Mouse (Mus musculus): Measurements from ENCODE around the gene Ceacam18.

Ceacam18 gene

GRCm38 (mm10) chr7:43634500-43634899 lies at the start of gene Ceacam18:
Gene Ceacam18 (plus strand): TSS chr7:43634707.
- ChIA-PET POLR2A (interaction anchor here in 3 of 4 experiments (0.6 to 1.4 kb wide), 10 partner anchors 9 to 41 kb away, joined by 3 to 5 read pairs (median 3); no protein-coding TSS in a partner anchor), CTCF (interaction anchor here in 1 of 4 experiments (1.2 kb wide), 1 partner anchor 10 kb away, joined by 3 read pairs; no protein-coding TSS in a partner anchor)

GRCm38 (mm10) chr7:43584790-43585189 lies 49.7 kb upstream of the Ceacam18 start:
- ChIA-PET CTCF (interaction anchor here in 3 of 4 experiments (0.7 to 1.2 kb wide), 5 partner anchors 18 to 90 kb away, joined by 3 to 4 read pairs (median 3); no protein-coding TSS in a partner anchor), POLR2A (interaction anchor here in 2 of 4 experiments (0.6 to 1.7 kb wide), 6 partner anchors 11 to 276 kb away, joined by 3 to 4 read pairs (median 3); partner anchors contain the start of genes Ctu1 (in 1 of the 2) and Zfp658 (in 1 of the 2))

- ChIA-PET POLR2A (interaction anchor here in 2 of 4 experiments (0.7 to 2.8 kb wide), 9 partner anchors 9 to 47 kb away, joined by 3 to 10 read pairs (median 3); partner anchors contain the start of genes Zfp719 (in 2 of the 2) and Ceacam18 (in 1 of the 2)), CTCF (interaction anchor here in 2 of 4 experiments (1.0 kb wide), 2 partner anchors 18 to 315 kb away, joined by 3 to 4 read pairs; no protein-coding TSS in a partner anchor)
Measured at GRCm38 (mm10) chr7:43601884-43602283, 32.6 kb upstream of the Ceacam18 start.

- ChIA-PET CTCF (interaction anchor here (0.6 to 2.0 kb wide), 5 partner anchors 23 to 870 kb away, joined by 3 to 9 read pairs (median 3); no protein-coding TSS in a partner anchor), POLR2A (interaction anchor here (0.5 to 4.7 kb wide), 56 partner anchors 9 to 1609 kb away, joined by 3 to 29 read pairs (median 4); partner anchors contain the start of genes Zfp719 (in 3 of the 4), Ctu1 (in 2 of the 4), 1700028J19Rik (in 1 of the 4) and 2410002F23Rik (in 1 of the 4))
Measured at GRCm38 (mm10) chr7:43606896-43607742, 27.4 kb upstream of the Ceacam18 start, which contains the start of gene Zfp819. Gene Zfp819 (plus strand): TSS chr7:43607169.

GRCm38 (mm10) chr7:43607743-43608287 lies 26.7 kb upstream of the Ceacam18 start:
- ChIA-PET CTCF (interaction anchor here (0.6 to 2.0 kb wide), 5 partner anchors 24 to 870 kb away, joined by 3 to 9 read pairs (median 3); no protein-coding TSS in a partner anchor), POLR2A (interaction anchor here (0.5 to 4.7 kb wide), 68 partner anchors 9 to 983 kb away, joined by 3 to 29 read pairs (median 4); partner anchors contain the start of genes Zfp719 (in 4 of the 4), Ctu1 (in 2 of the 4), 1700028J19Rik (in 1 of the 4) and 2410002F23Rik (in 1 of the 4))

- CTCF ChIA-PET: interaction anchor here in 3 of 4 experiments (0.6 to 2.0 kb wide), 5 partner anchors 23 to 655 kb away, joined by 3 to 9 read pairs (median 3); no protein-coding TSS in a partner anchor
Measured at GRCm38 (mm10) chr7:43608316-43608824, 26.1 kb upstream of the Ceacam18 start.

GRCm38 (mm10) chr7:43613816-43614551 lies 20.5 kb upstream of the Ceacam18 start:
- POLR2A ChIA-PET: interaction anchor here in 1 of 4 experiments (0.6 kb wide), 1 partner anchor 746 kb away, joined by 3 read pairs; no protein-coding TSS in a partner anchor
- CTCF ChIA-PET: no interaction called here

More at GRCm38 (mm10) chr7:43608316-43608824, 26.1 kb upstream of the Ceacam18 start:
- POLR2A ChIA-PET: interaction anchor here (0.6 to 4.7 kb wide), 61 partner anchors 8 to 982 kb away, joined by 3 to 29 read pairs (median 5); partner anchors contain the start of genes Zfp719 (in 4 of the 4), Ctu1 (in 2 of the 4), 1700028J19Rik (in 1 of the 4) and 2410002F23Rik (in 1 of the 4)

GRCm38 (mm10) chr7:43622927-43623326 lies 11.6 kb upstream of the Ceacam18 start:
- POLR2A ChIA-PET: interaction anchor here in 2 of 4 experiments (0.8 to 3.0 kb wide), 4 partner anchors 11 to 968 kb away, joined by 3 to 26 read pairs (median 3); partner anchors contain the start of genes Kcnc3 (in 1 of the 2) and Zfp819 (in 1 of the 2)
- CTCF ChIA-PET: interaction anchor here in 1 of 4 experiments (0.6 kb wide), 1 partner anchor 410 kb away, joined by 8 read pairs; no protein-coding TSS in a partner anchor

- ChIA-PET POLR2A (interaction anchor here in 3 of 4 experiments (0.6 to 3.0 kb wide), 19 partner anchors 9 to 967 kb away, joined by 3 to 27 read pairs (median 4); partner anchors contain the start of genes Zfp819 (in 2 of the 3), Ctu1 (in 1 of the 3) and Kcnc3 (in 1 of the 3)), CTCF (interaction anchor here in 3 of 4 experiments (0.6 to 1.0 kb wide), 5 partner anchors 11 to 1278 kb away, joined by 3 to 8 read pairs (median 5); no protein-coding TSS in a partner anchor)
Measured at GRCm38 (mm10) chr7:43623819-43624218, 10.7 kb upstream of the Ceacam18 start.

- ChIA-PET CTCF (interaction anchor here in 2 of 4 experiments (0.6 to 1.0 kb wide), 2 partner anchors 13 to 227 kb away, joined by 3 to 4 read pairs; no protein-coding TSS in a partner anchor), POLR2A (interaction anchor here (0.6 to 3.0 kb wide), 14 partner anchors 10 to 312 kb away, joined by 3 to 27 read pairs (median 4); partner anchors contain the start of genes Zfp819 (in 2 of the 4) and Ceacam18 (in 1 of the 4))
Measured at GRCm38 (mm10) chr7:43625065-43625464, 9.4 kb upstream of the Ceacam18 start.

- ChIA-PET CTCF (interaction anchor here in 1 of 4 experiments (0.7 kb wide), 1 partner anchor 79 kb away, joined by 3 read pairs; no protein-coding TSS in a partner anchor), POLR2A (interaction anchor here in 3 of 4 experiments (0.5 to 3.0 kb wide), 5 partner anchors 9 to 19 kb away, joined by 3 to 26 read pairs (median 4); partner anchors contain the start of genes Zfp819 (in 2 of the 3) and Ceacam18 (in 1 of the 3))
Measured at GRCm38 (mm10) chr7:43625794-43626422, 8.6 kb upstream of the Ceacam18 start.

- ChIA-PET POLR2A (interaction anchor here in 1 of 4 experiments (0.6 to 1.3 kb wide), 6 partner anchors 9 to 40 kb away, joined by 3 to 5 read pairs (median 3); no protein-coding TSS in a partner anchor), CTCF (interaction anchor here in 1 of 4 experiments (1.2 kb wide), 1 partner anchor 9 kb away, joined by 3 read pairs; no protein-coding TSS in a partner anchor)
Measured at GRCm38 (mm10) chr7:43633940-43634339, 567 bp upstream of the Ceacam18 start.

- ChIA-PET POLR2A (interaction anchor here in 3 of 4 experiments (0.5 to 2.4 kb wide), 7 partner anchors 10 to 1061 kb away, joined by 3 to 11 read pairs (median 8); partner anchors contain the start of genes Ctu1 (in 1 of the 3) and Zfp819 (in 1 of the 3)), CTCF (no interaction called here)
Measured at GRCm38 (mm10) chr7:43636194-43636593, 1.7 kb downstream of the Ceacam18 start.

GRCm38 (mm10) chr7:43637118-43637517 lies 2.6 kb downstream of the Ceacam18 start:
- POLR2A ChIA-PET: interaction anchor here in 3 of 4 experiments (0.6 to 2.4 kb wide), 6 partner anchors 9 to 860 kb away, joined by 3 to 11 read pairs (median 4); no protein-coding TSS in a partner anchor

GRCm38 (mm10) chr7:43642587-43642986 lies 8.1 kb downstream of the Ceacam18 start:
- CTCF ChIA-PET: interaction anchor here in 2 of 4 experiments (0.6 to 2.0 kb wide), 3 partner anchors 9 to 11 kb away, joined by 3 to 8 read pairs (median 3); no protein-coding TSS in a partner anchor
- POLR2A ChIA-PET: interaction anchor here in 2 of 4 experiments (0.9 to 3.5 kb wide), 9 partner anchors 8 to 41 kb away, joined by 3 to 20 read pairs (median 5); partner anchors contain the start of genes Zfp819 (in 2 of the 2) and Ceacam18 (in 1 of the 2)

More at GRCm38 (mm10) chr7:43637118-43637517, 2.6 kb downstream of the Ceacam18 start:
- CTCF ChIA-PET: no interaction called here
